Mouse (Mus musculus) MEL (cell line): ENCODE data around the gene Gstt2.

Experiments used
- BHLHE40 ChIP-seq: IDR thresholded peaks from 2 replicates; pipeline ENCODE4 v1.6.1; 2012; ENCODE audit warnings: low read depth, mild to moderate bottlenecking, inconsistent platforms, low read length, improper control_type of control experiment, borderline replicate concordance
- CHD2 ChIP-seq: IDR thresholded peaks from 2 replicates; pipeline ENCODE4 v1.6.1; 2011; ENCODE audit warnings: low read length, improper control_type of control experiment
- CTCF ChIP-seq, 3 experiments: IDR thresholded peaks in 2 of 3; conservative IDR thresholded peaks in 1 of 3; 2 replicates each; pipeline ENCODE4 v1.5.1; 2011 to 2012; ENCODE audit warnings: low read length in 3 of 3, low read depth in 2 of 3, mild to moderate bottlenecking in 2 of 3, improper control_type of control experiment in 1 of 3, inconsistent platforms in 1 of 3, mixed read lengths in 1 of 3, moderate library complexity in 1 of 3; ENCODE audit not compliant: control insufficient read depth in 1 of 3, insufficient read depth in 1 of 3, poor library complexity in 1 of 3, severe bottlenecking in 1 of 3
- E2F4 ChIP-seq: IDR thresholded peaks from 2 replicates; pipeline ENCODE4 v1.6.1; 2011; ENCODE audit warnings: low read depth, low read length, improper control_type of control experiment, borderline replicate concordance
- EP300 ChIP-seq, 2 experiments: IDR thresholded peaks; 2 replicates each; pipeline ENCODE4 v1.6.1; 2011; ENCODE audit warnings: improper control_type of control experiment in 2 of 2, low read length in 2 of 2, low read depth in 1 of 2, mild to moderate bottlenecking in 1 of 2
- MAX ChIP-seq: IDR thresholded peaks from 2 replicates; pipeline ENCODE4 v1.6.1; 2011; ENCODE audit warnings: low read length, improper control_type of control experiment
- NELFE ChIP-seq: IDR thresholded peaks from 2 replicates; pipeline ENCODE4 v1.6.1; 2011; ENCODE audit warnings: low read depth, low read length, improper control_type of control experiment
- RAD21 ChIP-seq: IDR thresholded peaks from 2 replicates; pipeline ENCODE4 v1.6.1; 2011; ENCODE audit warnings: mild to moderate bottlenecking, low read depth, low read length, improper control_type of control experiment
- USF1 ChIP-seq: IDR thresholded peaks from 2 replicates; pipeline ENCODE4 v1.6.1; 2014; ENCODE audit warnings: low read depth, mild to moderate bottlenecking, inconsistent platforms, low read length, improper control_type of control experiment, moderate library complexity
- ZC3H11A ChIP-seq: IDR thresholded peaks from 2 replicates; pipeline ENCODE4 v1.6.1; 2012; ENCODE audit warnings: low read depth, mild to moderate bottlenecking, inconsistent platforms, low read length, improper control_type of control experiment
- ZMIZ1 ChIP-seq: IDR thresholded peaks from 2 replicates; pipeline ENCODE4 v1.6.1; 2012; ENCODE audit warnings: low read depth, mild to moderate bottlenecking, inconsistent platforms, low read length, improper control_type of control experiment, moderate library complexity

DNA sequence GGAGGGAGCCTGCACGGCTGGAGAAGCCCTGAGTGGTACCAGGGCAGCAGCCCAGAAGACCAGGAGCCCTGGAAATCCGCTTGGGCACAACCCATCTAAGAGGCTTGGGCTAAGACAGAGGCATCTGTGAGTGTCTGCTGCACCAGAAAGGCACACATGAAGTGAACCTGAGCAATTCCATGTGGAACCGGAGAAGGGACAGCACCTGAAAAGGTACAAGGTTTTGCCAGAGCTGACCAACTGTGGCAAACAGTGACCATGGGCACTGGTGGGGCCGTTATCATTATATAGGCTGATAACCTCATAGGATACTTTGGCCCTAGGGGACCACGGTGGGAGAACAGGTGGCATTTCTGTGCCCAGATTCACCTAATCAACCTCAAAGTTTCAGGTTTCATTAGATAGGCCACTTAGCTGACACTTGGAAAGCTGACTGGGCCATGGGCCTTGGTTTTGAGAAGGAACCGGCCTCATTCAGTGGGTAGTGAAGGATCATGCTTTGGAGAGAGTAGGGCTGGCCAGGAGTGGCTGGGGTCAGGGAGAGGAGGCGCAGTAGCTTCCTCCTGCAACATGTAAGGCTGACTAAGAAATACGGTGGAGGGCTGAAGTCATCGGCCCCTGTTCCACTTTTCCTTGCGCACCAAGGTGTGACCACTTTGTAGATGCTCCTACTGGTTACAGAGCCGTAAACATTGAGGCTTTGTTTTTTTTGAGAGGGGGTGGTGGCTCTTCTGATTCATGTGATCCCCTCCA is 19.1 kb upstream of the Gstt2 start:
- TF ChIP-seq CTCF (IDR thresholded peaks at IDR 0.05 in 2 of 3, conservative IDR thresholded peaks at IDR 0.05 in 1 of 3; ENCODE audit: control insufficient read depth in 1 of 3, insufficient read depth in 1 of 3, low read depth in 2 of 3, low read length in 3 of 3, poor library complexity in 1 of 3, severe bottlenecking in 1 of 3): no peak
- TF ChIP-seq ZMIZ1: no peak
- TF ChIP-seq MAX: no peak
- no peak for TF ChIP-seq RAD21
- TF ChIP-seq USF1: no peak
- TF ChIP-seq BHLHE40: no peak
- TF ChIP-seq ZC3H11A: no peak
- TF ChIP-seq EP300 (IDR thresholded peaks at IDR 0.05; ENCODE audit: low read depth in 1 of 2, low read length in 2 of 2): no peak
- TF ChIP-seq CHD2: no peak
- TF ChIP-seq NELFE: no peak
- no peak for TF ChIP-seq E2F4
